Mouse (Mus musculus) erythroid progenitor cell, adult 5-6 weeks (primary cell): ENCODE data around the gene Hyal6. TPM values are rescaled to one million over a fixed set of nuclear protein-coding genes. Genes with fewer than 3 reads are reported as not detected.

Experiments used
- ATAC-seq: replicated peaks from 2 replicates; pipeline ENCODE4 v1.8.0; 2016; ENCODE audit warnings: moderate number of reproducible peaks, mild to moderate bottlenecking, moderate TSS enrichment, inconsistent platforms; ENCODE audit not compliant: poor library complexity, low FRiP score, severe bottlenecking
- total RNA-seq, 2 experiments: library from RNA; stranded (forward) in 1 of 2; stranded (reverse) in 1 of 2; fragments of 150-400 nt in 1 of 2; fragments of 186-747, 209-891 nt in 1 of 2; gene quantifications; 2 replicates each; pipeline versions ENCODE4 v1.2.3 to v1.2.4; 2015 to 2017; ENCODE audit warnings: low replicate concordance in 2 of 2

Gene Hyal6
- not detected in 2 replicates for total RNA-seq (2015; ENCODE audit: low replicate concordance)
- total RNA-seq (2017; ENCODE audit: low replicate concordance): not detected in 2 replicates

DNA sequence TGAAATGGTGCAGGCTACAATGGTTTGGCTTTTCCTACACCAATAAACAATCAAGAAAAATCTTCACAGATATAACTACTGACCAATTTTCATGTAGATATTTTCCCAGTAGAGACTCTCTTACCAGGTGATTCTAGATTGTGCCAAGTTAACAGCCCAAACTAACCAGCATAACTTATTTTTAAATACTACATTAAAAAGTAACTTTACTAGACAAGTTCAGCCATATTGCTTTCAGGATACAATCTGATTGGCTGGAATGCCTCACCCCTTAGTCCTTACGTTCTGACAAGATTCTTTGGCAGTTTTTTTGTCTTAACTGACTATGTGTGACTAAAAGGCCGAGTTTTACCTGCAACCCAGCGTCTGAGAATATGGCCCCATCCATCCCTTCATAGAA is at the start of gene Hyal6:
Gene Hyal6 (plus strand): TSS at position 301 of the 400 bp plus-strand sequence.
- no peak for ATAC-seq

DNA sequence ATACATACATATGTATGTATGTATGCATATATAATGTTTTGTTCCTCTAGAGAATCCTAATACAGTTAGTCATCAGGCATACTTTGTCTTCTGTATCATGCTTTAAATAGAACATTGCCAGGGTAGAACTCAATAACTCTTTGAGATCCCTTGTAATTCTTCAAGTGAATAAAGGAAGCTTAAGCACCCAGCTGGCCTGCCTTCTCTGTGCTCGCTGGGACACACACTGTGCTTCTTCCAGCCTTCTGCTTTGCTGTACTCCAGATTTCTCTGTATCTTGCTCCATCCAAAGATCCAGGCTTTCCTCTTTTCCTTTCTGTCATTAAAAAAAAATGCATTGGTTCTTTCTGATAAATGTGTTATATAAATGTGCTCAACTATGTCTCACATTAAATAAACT is 45.2 kb upstream of the Hyal6 start:
- no peak for ATAC-seq

DNA sequence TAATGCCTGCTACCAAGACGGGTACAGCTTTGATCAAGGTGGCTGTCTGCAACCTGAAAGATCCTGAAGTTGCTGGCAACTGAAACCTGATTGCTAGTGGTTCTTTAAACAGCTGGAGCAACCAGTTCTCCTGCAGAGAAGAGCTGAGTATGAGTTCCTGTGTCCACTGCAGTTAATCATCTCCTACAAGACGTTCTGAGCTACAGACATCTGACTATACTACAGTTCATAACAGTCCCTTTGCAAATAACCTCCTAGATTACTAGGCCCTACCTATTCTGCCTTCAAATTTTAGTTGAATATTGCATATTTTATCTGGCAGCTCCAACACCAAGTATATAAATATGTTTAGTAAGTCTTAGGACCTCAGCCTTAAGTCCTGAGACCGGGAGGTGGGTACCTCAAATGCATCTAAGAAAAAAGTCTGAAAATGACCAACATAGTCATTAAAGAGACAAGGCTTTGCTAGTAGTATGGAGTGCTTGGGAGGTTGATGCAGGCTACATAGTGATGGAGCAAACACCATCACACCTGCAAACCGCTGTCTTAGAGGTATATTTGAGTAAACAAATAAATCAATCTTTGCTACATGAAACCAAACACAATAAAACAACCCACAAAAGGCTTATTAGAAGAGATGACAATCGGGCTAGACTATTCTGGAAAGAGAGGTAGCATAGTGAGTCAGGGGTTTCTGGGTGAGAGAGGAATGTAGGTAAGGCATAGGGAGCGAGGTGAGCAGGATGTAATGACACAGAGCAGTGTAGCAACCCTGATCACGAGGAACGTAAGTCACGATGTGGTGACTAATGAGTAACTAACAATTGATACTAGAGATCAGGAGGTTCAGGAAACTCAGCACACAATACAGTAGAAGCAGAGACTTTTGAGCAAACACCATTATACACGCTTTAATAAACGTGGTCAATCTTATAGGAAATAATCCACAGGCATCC is 38.3 kb upstream of the Hyal6 start:
- no peak for ATAC-seq

DNA sequence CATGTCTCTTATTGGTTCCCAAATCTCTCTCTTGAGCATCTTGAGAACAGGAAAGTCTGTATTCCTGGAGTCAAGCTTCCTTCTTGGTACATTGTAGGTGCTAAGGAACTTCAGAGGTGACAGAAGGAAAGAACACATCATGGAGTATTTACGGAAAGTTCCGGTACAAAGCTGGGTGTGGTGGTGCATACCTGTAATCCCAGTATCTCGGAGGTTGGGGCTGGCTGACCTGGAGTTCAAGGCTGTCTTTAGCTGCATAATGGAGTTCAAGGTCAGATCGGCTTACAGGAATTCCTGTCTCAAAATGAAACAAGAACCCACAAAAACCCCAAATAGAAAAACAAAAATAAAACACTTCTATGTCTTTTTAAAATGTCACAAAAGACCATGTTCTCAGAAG is 36.9 kb upstream of the Hyal6 start:
- no peak for ATAC-seq

DNA sequence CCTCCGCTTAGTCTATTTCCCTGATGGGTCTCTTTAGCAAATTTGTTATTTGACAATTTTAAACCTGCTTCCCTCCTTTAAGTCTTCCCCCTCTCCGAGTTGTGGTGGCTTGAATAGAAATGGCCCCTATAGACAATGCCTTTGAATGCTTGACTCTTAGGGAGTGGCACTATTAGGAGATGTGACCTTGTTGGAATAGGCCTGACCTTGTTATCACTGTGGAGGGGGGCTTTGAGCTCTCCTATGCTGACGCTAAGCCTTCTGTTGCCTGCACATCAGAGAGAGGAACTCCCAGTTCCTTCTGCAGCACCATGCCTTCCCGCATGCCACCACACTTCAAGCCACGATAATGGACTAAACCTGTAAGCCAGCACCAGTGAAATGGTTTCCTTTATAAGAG is 35.8 kb upstream of the Hyal6 start:
- no peak for ATAC-seq

DNA sequence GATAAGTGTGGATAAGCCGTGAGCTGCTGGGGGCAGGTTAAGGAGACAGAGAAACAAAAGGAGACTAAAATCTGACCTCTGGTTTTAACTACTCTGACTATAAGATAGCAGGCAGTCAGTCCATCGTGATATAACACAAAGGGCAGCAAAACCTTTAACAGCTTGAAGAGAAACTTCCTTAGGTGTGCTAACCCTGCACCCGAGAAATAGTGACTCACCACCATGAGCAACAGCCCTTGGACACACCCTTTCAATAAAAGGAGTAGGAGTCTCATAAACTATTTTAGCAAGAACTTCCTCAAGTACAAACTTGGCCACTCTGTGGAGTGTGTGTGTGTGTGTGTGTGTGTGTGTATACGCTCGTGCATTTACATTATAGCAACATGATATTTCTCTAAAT is 26.0 kb upstream of the Hyal6 start:
- ATAC-seq: no peak

DNA sequence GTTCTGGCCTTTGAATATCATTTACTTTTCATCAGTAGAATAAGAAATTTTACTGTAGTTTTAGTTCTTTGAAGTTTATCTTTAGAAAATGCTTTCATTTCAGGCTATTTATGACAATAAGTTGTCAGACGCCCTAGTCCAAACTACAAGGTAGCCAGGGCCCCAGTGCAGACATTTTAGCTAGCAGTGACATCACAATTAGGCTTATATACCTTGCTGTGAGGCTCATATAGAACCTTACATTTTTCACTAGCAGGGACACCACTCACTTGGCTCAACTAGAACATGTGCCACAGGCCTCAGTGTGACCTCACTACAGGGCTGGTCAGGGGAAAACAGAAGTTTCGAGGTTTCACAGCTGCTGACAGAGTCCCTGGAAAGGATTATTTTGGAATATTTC is 25.5 kb upstream of the Hyal6 start:
- no peak for ATAC-seq

DNA sequence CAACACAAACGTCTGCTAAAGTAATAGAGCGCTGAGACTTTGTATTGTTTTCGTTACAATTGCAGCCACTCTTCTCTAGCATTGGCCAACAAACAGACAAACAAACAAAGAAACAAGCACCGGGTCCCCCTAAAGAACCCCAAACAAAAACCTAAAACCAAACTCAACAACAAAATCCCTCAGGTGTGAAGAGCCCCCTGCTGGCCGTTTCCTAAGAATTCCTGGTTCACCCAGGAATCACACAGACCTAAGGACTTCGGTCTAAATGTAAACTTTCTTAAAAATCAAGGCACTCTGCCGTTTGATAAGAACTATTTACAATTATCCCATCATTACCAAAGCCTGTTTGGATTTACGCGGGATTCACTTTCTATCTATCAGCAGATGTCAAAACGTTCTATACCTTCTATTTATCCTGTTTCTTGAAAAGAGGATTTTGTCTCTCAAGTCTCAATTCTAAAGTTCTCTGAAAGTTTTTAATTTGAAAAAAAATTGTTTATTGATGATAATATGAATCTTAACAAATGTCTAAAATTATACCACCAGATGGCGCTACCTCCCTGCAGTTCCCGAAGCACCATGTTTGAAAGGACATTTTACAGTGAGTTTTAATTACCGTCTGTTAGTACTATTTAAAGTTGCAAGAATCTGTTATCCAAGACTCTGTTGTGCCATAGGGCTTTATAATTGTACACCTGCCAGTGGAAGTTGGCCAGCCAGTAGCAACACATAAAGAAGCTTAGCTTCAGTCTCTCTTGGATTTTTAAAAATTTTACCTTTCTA is 11.5 kb upstream of the Hyal6 start:
- ATAC-seq: no peak

DNA sequence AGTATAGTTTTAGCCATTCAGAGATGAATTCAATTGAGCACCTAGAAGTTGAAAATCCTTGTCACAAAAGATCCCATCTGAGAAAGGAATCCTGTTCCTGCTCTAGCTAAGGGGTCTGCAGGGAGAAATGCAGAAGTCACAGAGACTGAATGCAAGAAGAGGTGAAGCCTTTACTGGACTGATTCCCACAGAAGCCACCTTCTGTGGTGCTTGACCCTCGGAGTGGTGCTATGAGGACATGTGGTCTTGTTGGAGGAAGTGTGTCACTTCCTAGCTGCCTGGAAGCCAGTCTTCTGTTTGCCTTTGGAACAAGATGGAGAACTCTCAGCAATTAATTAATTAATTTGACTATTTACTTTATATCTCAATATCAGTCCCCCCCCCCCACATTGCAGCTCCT is 4.9 kb upstream of the Hyal6 start:
- no peak for ATAC-seq

DNA sequence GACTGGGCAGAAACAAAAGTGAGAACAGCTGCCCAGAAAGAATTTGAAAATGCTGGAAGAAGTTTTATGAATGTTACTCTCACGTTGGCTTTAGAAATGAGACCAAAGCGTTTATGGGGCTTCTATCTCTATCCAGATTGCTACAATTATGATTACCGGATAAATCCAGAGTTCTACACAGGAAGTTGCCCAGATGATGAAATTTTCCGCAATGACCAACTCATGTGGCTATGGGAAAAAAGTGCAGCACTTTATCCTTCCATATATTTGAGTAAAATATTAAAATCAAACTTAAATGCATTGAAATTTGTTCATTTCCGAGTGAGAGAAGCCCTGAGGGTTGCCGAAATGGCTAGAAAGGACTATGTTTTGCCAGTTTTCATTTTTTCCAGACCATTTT is 1.5 kb downstream of the Hyal6 start:
- no peak for ATAC-seq

DNA sequence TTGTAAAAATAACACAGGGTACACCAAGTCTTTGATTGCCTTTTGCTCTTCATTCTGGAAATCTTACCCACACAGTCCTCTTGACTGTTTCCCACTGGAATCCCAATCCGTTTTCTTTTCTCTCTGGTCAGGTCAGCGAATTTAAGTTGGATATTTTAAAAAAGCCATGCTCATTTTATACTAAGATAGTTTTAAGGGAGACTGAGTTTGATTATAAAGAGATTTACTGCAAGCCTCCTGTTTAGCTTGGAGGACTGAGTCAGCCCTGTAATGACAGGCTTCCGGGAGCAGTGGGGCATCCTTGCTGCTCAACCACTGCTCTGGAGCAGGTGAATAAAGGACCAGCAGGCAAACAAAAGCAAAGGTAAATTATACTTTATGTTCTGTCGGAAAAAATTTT is 15.0 kb downstream of the Hyal6 start, which contains the start of gene Hyal4:
Gene Hyal4 (plus strand): TSS at position 301 of the 400 bp plus-strand sequence.
- ATAC-seq: no peak

DNA sequence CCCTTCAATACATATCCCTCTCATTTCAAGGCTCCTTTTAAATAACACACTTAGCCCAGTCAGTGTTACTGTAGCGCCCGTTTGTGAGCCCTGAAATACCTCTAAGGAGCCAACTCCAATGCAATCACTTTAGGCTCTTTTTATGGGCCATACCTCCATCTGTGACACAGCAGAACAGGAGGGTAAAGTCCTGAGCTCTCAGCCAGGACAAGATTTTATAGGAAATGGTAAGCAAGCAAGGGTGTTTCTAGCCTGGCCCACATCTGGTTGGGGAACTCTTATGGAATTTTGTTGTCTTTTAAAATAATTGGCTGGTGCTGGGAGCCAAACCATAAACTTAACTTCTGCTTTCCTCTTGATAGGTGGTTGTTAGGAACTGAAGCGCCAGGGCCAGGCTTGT is 26.2 kb downstream of the Hyal6 start:
- ATAC-seq: no peak

DNA sequence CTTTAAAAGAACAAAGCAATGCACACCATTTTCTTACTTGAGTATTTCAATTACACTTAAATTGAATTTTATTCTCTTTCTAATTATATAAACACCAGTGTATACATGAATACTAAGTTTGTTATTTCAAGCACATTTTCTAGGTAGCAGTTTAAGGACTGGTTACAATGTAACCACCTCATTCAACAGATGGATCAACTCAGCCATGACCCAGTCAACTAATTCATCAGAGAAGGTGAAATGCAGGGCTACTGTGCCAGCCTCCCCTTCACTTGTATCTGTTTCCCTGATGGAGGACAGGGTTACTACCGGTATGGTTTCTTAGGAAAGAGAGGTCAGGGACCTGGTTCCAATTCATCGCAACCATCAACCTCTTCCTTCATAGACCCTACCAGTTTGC is 33.2 kb downstream of the Hyal6 start:
- ATAC-seq: no peak

DNA sequence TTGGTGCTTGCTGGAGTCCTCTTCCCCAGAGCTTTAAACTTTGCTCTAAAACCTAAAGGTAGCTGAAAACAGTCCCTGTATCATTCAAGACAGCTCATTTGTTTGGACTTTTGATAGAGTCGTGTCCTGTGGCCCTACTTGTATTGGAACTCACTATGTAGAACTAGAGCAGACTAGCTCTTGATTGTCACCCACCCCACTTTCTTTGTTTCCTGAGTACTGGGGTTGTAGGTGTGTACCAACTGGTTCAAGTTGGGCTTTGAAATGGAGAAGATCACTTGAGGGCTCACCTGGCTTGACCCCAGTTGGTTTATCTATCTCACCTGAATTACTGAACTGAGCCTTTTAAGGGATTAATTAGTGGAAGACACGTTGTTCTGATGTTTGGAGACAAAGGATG is 46.1 kb downstream of the Hyal6 start:
- ATAC-seq: no peak

DNA sequence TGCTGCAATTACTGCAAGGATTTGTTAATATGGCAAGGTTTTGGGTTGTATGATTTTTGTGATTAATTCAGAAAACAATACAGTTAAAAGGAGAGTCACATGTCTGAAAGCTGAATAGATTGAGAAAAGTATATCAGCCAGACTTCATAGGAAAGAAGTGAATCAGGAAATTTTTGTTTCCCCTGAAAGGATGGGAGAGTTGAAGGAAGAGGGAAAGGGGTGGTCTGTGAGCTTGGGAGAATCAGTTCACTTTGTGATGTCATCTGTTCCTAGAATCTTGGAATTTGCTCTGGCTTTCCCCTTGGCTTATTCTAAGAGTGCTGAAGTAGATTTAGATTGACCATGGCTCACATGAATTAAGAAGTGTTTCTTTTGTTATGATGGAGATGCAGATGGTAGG is 57.8 kb downstream of the Hyal6 start, which contains the start of gene Spam1:
Gene Spam1 (plus strand): TSS at position 301 of the 400 bp plus-strand sequence.
- no peak for ATAC-seq

Other genes starting within 250 kb of the Hyal6 start
- not detected in 2 replicates for gene Iqub, start 218.2 kb upstream of the Hyal6 start, total RNA-seq (2015; ENCODE audit: low replicate concordance)
- gene Iqub, start 218.2 kb upstream of the Hyal6 start, total RNA-seq (2017; ENCODE audit: low replicate concordance): 1.1 TPM in 1 of 2 replicates, not detected in the other
- gene Ndufa5, start 205.2 kb upstream of the Hyal6 start, total RNA-seq (2015; ENCODE audit: low replicate concordance): 99.8 and 122 TPM in 2 replicates
- 80.4 and 150 TPM in 2 replicates for gene Ndufa5, start 205.2 kb upstream of the Hyal6 start, total RNA-seq (2017; ENCODE audit: low replicate concordance)
- not detected in 2 replicates for gene Asb15, start 205.1 kb upstream of the Hyal6 start, total RNA-seq (2015; ENCODE audit: low replicate concordance)
- 0.13 TPM in 1 of 2 replicates, not detected in the other for gene Asb15, start 205.1 kb upstream of the Hyal6 start, total RNA-seq (2017; ENCODE audit: low replicate concordance)
- not detected in 2 replicates for gene Lmod2, start 135.5 kb upstream of the Hyal6 start, total RNA-seq (2015; ENCODE audit: low replicate concordance)
- gene Lmod2, start 135.5 kb upstream of the Hyal6 start, total RNA-seq (2017; ENCODE audit: low replicate concordance): not detected in 2 replicates
- gene Wasl, start 68.2 kb upstream of the Hyal6 start, total RNA-seq (2015; ENCODE audit: low replicate concordance): 20.5 and 23.4 TPM in 2 replicates
- 14.8 and 15.4 TPM in 2 replicates for gene Wasl, start 68.2 kb upstream of the Hyal6 start, total RNA-seq (2017; ENCODE audit: low replicate concordance)
- gene Hyal4, start 15.1 kb downstream of the Hyal6 start, total RNA-seq (2015; ENCODE audit: low replicate concordance): not detected in 2 replicates
- gene Hyal4, start 15.1 kb downstream of the Hyal6 start, total RNA-seq (2017; ENCODE audit: low replicate concordance): not detected in 2 replicates
- not detected in 2 replicates for gene Spam1, start 57.9 kb downstream of the Hyal6 start, total RNA-seq (2015; ENCODE audit: low replicate concordance)
- not detected in 2 replicates for gene Spam1, start 57.9 kb downstream of the Hyal6 start, total RNA-seq (2017; ENCODE audit: low replicate concordance)
- gene Hyal5, start 124.8 kb downstream of the Hyal6 start, total RNA-seq (2015; ENCODE audit: low replicate concordance): not detected in 2 replicates
- not detected in 2 replicates for gene Hyal5, start 124.8 kb downstream of the Hyal6 start, total RNA-seq (2017; ENCODE audit: low replicate concordance)
- not detected in 2 replicates for gene Tmem229a, start 223.1 kb downstream of the Hyal6 start, total RNA-seq (2015; ENCODE audit: low replicate concordance)
- gene Tmem229a, start 223.1 kb downstream of the Hyal6 start, total RNA-seq (2017; ENCODE audit: low replicate concordance): not detected in 2 replicates